Mouse (Mus musculus) lung, adult 2 months (tissue): Measurements from ENCODE around the gene Dab1.

ENCODE experiments used
- CTCF ChIP-seq: fragments of 200-500 bp; IDR thresholded peaks from 2 replicates; pipeline ENCODE4 v1.5.1; 2011; ENCODE audit warnings: mild to moderate bottlenecking, low read length, control low read depth; ENCODE audit not compliant: insufficient read depth
- POLR2A ChIP-seq: fragments of 200-500 bp; IDR thresholded peaks from 2 replicates; pipeline ENCODE4 v1.6.1; 2011; ENCODE audit warnings: low read depth, mild to moderate bottlenecking, control low read depth, low read length, borderline replicate concordance; ENCODE audit errors: extremely low read depth

- TF ChIP-seq POLR2A = no peak
- no peak for TF ChIP-seq CTCF
These were observed 429.0 kb downstream of the Dab1 start for GRCm38 (mm10) chr4:104047966-104048804.
